Mouse (Mus musculus): ENCODE data around the gene Bnc2. TPM values are rescaled to one million over a fixed set of nuclear protein-coding genes. Genes with fewer than 3 reads are reported as not detected.

Bnc2 gene
- total RNA-seq, 2 experiments from 2014 or later: 0.49 to 1.1 TPM

DNA sequence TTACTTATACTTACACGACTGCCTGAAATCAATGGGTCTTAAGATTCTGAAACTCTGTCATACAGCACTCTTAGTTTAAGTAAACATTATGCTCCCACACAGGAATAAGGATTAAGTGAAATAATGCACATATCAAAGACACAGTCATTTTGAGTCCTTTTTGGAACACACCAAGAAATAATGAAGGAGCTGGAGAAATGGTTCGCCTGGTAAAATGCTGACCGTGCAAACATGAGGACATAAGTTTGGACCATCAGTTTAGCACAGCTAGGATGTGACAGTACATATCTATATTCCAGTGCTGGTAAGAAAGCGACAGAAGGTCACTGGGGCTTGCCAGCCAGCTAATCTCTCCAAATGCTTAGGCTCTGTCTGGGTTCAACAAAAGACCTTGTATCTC is 205.7 kb downstream of the Bnc2 start:
- H3K4me3 ChIP-seq: no peak overlapping the region
- TF ChIP-seq CTCF (conservative IDR thresholded peaks at IDR 0.05): no peak
- DNase-seq (ENCODE audit: low spot score in 2 of 2): no peak
- no peak overlapping the region for H3K27ac ChIP-seq

DNA sequence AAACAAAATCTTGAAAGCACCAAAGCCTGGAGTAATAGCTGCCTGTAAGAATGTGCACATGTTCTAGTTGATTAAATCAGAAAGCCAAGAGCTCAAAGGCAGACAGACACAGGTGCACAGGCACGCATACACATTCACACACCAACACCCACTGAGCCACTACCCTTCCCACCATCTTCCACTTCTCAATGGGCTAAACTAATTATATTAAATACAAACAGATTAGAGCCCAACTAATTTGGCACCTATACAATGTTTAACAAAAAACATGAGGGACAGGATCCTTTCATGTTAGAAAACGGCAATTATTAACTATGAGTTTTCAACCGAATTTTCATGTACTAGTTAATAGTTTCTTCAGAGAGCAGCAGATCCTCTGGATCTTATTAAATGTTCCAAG is 207.4 kb downstream of the Bnc2 start:
- TF ChIP-seq CTCF (conservative IDR thresholded peaks at IDR 0.05): no peak
- no peak for DNase-seq (ENCODE audit: low spot score in 2 of 2)

DNA sequence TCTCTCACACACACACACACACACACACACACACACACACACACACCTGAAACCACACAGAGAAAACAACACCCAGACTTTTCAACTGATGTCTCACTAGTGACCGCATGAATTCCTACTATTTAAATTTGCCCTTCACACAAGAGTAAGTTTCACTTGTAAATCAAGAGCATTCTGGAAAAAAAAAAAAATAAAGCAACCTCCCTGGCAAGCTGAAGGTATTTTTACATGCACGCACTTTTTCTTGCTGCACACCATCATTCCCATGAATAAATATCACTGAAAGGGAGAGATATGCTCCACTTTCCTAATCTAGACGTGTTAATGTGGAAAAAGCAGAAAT is 216.9 kb downstream of the Bnc2 start:
- no peak for DNase-seq (ENCODE audit: low spot score in 2 of 2)
- Histone ChIP-seq H3K4me3 (no peak overlapping the region), H3K27ac (no peak overlapping the region)
- no peak for TF ChIP-seq CTCF (conservative IDR thresholded peaks at IDR 0.05)

More for the DNA sequence above, 207.4 kb downstream of the Bnc2 start:
- H3K4me3 ChIP-seq: no peak overlapping the region
- no peak overlapping the region for H3K27ac ChIP-seq

DNA sequence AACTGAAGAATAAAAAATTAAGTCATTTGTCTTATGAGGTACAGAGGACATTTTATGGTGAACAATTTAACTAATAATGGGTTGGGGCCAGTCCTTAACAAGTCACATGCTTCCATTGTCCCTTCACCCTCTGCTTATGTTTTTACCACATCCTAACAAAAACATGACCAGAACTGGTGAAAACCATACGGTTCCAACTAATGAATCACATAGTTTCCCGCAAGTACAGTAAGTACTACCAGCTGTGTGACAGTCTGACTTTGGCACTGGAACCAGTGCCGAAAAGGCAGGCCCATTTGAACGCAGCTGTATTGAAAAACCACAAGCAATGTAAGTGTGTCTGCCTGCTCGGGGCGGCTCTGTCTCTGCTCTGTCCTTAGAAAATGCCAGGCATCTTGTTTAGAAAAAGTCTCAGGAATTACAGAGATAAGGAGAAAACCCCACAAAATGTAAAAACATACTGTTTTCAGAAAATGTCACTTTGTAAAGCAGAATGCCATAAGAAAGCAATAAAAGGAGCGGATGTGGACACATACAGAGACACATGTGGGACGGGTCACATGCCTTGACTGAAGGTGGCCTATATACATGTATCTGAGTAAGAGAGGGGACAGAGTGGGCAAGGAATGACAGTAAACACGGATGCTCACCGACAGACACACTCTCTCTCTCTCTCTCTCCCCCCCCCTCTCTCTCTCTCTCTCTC is 217.4 kb downstream of the Bnc2 start:
- Histone ChIP-seq H3K27ac (no peak overlapping the region), H3K4me3 (no peak overlapping the region)
- no peak for DNase-seq (ENCODE audit: low spot score in 2 of 2)
- TF ChIP-seq CTCF (conservative IDR thresholded peaks at IDR 0.05): no peak

DNA sequence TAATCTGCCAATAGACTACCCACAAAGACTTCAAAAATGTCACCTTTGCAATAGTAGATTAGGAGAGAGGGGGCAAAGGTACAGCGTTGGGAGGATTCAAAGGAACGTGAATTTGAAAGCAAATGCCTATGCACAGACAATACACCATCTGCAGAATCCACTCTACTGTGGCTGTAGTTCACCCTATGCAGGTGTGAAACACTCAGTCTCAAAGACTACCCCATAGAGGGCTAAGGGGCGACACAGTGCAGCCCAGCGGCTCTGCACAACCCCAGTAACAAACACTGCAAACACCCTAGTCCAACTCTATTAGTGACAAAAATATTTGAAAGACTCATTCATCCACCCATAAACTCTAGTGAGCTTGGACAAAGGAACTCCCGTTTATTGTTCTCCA is 218.2 kb downstream of the Bnc2 start:
- Histone ChIP-seq H3K4me3 (no peak overlapping the region), H3K27ac (no peak overlapping the region)
- no peak for DNase-seq (ENCODE audit: low spot score in 2 of 2)
- no peak for TF ChIP-seq CTCF (conservative IDR thresholded peaks at IDR 0.05)

DNA sequence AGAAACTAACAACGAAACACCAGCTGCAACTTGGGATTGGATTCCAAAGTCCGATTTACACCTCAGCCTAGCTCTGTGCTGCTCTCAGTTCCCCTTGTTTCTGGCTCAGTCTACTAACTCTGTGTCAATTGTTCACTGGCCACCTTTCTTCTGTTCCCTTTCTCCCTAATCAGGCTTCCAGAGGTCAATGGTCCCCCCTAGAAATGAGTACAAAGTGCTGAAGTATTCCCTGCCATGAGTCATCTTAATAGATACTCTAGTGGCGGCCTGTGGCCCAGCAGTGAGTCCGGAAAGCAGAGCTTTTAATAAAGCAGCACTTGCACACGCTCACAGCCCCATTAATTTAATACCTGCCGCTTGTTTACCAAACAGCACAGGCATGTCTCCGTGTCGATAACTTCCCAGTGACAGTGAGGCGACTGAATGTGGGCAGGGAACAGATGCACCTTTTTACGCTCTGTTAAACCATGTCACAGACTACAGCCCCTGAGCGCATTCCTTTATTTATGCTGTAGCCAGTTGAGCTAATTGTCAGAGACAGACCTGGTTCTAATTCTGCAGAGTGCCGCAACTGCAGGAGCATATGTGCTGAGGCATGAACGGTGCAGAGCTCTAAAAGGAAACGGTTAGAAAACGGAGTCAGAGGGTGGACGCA is 218.8 kb downstream of the Bnc2 start:
- H3K4me3 ChIP-seq: no peak overlapping the region
- TF ChIP-seq CTCF (conservative IDR thresholded peaks at IDR 0.05): no peak
- no peak for DNase-seq (ENCODE audit: low spot score in 2 of 2)

DNA sequence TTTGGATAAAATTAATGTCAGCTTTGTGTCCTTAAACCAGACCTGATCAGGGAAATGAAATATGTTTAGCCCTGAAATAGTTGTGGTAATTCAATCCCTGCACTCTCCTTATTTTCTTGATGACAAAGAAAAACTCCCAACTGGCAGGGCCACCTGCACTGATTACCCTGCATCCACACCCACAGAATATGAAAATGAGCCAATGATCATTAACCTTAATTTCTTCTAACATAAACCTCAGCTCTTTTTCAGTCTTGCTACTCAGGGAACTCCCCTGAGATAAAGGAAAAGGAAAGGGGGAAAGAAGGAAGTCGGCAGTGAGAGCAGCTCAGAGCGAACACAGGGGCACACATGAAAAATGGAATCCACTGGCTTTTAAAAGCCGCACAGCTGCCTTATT is 220.6 kb downstream of the Bnc2 start:
- DNase-seq (ENCODE audit: low spot score in 2 of 2): no peak
- Histone ChIP-seq H3K4me3 (no peak overlapping the region), H3K27ac (no peak overlapping the region)
- TF ChIP-seq CTCF (conservative IDR thresholded peaks at IDR 0.05): no peak

More for the DNA sequence above, 218.8 kb downstream of the Bnc2 start:
- no peak overlapping the region for H3K27ac ChIP-seq

DNA sequence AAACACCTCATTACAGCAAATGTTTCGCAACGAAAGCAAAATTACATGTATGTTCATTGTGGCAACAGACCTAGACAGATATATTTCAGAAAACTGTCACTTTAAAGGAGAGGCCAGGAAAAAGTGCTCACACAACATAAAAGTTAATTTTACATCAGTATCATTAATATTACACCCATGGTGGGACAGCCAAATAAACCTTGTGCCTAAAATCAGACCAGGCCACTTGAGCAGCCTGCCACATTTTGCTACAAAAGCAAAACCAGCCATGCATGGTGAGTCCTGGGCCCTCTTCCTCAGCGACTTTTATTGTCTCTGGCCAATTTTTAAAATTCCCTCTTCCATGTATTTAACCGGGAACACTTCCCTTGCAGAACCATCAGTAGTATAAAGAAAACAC is 221.5 kb downstream of the Bnc2 start:
- no peak for TF ChIP-seq CTCF (conservative IDR thresholded peaks at IDR 0.05)
- no peak overlapping the region for H3K27ac ChIP-seq
- no peak overlapping the region for H3K4me3 ChIP-seq
- no peak for DNase-seq (ENCODE audit: low spot score in 2 of 2)

DNA sequence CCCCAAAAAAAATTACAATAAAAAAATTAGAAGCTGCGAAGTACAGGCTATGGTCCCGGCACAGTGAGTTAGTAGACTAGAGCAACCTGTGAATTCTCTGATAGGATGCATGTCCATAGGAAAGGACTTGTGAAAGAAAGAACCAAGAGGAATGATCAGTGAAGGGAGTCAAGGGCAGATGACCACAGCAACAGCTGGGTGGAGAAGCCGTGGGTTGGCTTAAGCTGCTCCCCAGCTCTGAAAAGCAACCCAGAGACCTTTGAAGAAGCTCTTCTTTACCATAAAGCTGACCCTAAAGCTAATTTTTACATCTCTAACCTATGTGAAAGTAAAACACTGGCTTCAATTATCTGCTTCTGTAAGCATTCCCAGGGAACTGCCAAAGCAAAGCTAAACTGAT is 222.4 kb downstream of the Bnc2 start:
- no peak for TF ChIP-seq CTCF (conservative IDR thresholded peaks at IDR 0.05)
- no peak for DNase-seq (ENCODE audit: low spot score in 2 of 2)
- H3K27ac ChIP-seq: no peak overlapping the region
- H3K4me3 ChIP-seq: no peak overlapping the region

DNA sequence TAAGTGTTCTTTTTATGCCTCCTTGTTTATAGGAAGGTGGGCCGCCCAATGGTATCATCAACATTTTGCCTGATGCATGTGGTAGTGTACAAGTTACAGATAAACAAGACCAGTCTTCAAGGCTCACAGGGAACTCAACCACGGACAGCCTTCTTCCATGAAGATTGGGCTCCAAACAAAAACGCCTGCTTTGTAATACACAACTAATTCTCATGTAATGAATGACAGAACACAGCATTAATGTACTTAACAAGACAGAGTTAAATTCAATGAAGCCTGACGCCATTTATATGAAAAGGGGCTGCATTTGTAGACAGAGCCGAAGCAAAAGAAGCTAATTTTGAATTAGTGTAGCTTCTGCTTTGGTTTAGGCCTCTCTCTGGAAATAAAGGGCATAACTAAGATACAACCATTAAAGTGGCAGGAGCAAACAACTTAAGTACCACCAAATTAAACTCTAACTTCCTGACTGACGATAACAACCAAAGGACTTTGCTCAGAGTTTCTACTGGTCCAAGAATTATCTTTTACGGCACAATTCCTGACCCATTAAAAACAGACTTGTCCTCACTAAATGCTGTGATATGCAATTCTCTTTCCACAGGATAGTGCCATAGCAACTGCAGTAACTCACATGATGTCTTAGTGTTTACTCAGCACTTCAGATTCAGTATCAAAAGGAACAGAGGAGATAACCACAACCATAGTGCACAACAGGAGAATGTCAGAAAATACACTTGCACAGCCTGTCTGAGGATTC is 225.6 kb downstream of the Bnc2 start:
- Histone ChIP-seq H3K4me3 (no peak overlapping the region), H3K27ac (no peak overlapping the region)
- DNase-seq (ENCODE audit: low spot score in 2 of 2): no peak
- no peak for TF ChIP-seq CTCF (conservative IDR thresholded peaks at IDR 0.05)

DNA sequence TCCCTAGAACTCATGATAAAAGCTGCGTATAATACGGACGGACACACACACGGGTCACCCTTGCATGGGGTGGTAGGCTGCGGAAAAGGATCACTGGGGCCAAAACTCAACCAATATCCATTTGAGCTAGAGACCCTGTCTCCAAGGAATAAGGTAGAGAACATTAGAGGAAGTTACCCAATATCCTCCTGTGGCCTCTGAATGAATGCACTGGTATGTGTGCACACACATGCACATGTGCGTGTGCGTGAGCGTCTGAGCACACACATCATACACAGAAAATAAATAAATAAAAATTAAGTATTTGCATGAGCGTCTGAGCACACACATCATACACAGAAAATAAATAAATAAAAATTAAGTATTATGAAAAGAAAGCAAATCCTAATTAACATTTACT is 241.8 kb downstream of the Bnc2 start:
- TF ChIP-seq CTCF (conservative IDR thresholded peaks at IDR 0.05): no peak
- H3K27ac ChIP-seq: no peak overlapping the region
- H3K4me3 ChIP-seq: no peak overlapping the region
- no peak for DNase-seq (ENCODE audit: low spot score in 2 of 2)

DNA sequence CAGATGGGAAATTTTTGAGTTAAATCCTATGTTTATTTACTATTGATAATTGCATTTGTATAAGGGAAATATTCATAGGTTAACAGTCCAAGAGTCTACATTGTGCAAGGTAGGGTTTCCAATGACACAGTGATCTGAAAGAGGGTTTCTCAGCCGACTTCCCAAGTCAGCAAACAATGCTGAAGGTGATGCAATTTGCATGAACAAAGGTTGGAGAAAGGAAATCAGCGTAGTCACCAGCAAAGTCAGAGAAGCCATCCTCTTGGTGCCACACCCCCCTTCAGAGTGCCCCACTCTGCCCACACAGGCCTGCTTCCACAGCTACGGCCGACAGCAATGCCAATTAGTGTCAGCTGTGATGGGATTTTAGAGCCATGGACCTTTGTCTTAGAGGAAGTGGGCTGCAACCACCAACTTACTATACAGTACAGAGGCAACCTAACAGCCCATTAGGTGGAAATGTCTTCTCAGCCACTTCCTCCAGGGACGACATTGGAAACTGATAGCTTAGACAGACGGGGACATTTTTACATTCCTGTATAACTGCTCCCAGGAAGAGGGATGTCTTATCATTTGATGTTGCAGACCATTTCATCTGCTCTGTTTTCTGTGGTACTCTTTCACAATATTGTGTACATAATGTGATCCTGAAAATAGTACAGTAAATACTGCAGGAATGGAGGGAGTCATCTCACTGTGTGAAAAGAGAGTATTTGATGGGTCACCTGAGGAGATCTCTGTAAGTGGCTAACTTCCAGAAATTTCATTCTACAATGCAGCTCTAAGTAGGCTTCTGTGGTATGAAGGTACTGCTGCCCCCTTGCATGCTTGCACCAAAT is 243.2 kb downstream of the Bnc2 start:
- H3K4me3 ChIP-seq: no peak overlapping the region
- DNase-seq (ENCODE audit: low spot score in 2 of 2): no peak
- no peak overlapping the region for H3K27ac ChIP-seq
- TF ChIP-seq CTCF (conservative IDR thresholded peaks at IDR 0.05): no peak

DNA sequence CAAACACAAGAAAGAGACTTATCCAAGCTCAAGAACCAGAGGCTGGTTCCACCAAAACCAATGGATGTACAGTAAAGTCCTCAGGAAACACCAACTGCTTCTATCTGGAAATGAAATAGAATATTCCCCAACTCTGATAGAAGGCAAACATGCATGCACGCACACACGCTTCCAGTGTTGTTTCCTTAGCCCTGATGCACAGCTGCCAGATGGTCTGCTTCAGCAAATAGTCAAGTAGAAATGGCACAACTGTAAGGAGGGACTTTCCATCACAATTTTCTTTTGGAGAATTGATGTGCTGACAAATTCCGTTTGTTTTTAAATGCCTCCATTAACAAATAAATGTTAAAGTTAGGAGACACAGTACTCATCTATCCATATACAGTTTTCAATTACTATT is 247.1 kb downstream of the Bnc2 start:
- Histone ChIP-seq H3K4me3 (no peak overlapping the region), H3K27ac (no peak overlapping the region)
- DNase-seq (ENCODE audit: low spot score in 2 of 2): no peak
- no peak for TF ChIP-seq CTCF (conservative IDR thresholded peaks at IDR 0.05)

Measured in layer of hippocampus, adult 2 months (tissue).